Mouse (Mus musculus) G1E (cell line): Measurements from ENCODE around the gene Polq.

ENCODE experiments used
- CTCF ChIP-seq: IDR thresholded peaks from 2 replicates; pipeline ENCODE4 v1.5.1; 2012; ENCODE audit warnings: low read depth, low read length, inconsistent platforms, mixed read lengths
- GATA1 ChIP-seq: IDR thresholded peaks from 2 replicates; pipeline ENCODE4 v1.6.1; 2012; ENCODE audit warnings: borderline replicate concordance, low read length, inconsistent platforms, mixed read lengths
- GATA2 ChIP-seq: IDR thresholded peaks from 2 replicates; pipeline ENCODE4 v1.6.1; 2012; ENCODE audit warnings: low read depth, low read length, inconsistent platforms, borderline replicate concordance
- POLR2AphosphoS5 ChIP-seq: IDR thresholded peaks from 2 replicates; pipeline ENCODE4 v1.6.1; 2012; ENCODE audit warnings: low read depth, low read length, inconsistent platforms; ENCODE audit not compliant: insufficient replicate concordance
- TAL1 ChIP-seq: conservative IDR thresholded peaks from 2 replicates; pipeline ENCODE4 v1.6.1; 2012; ENCODE audit warnings: low read depth, low read length, inconsistent platforms, mixed read lengths

GRCm38 (mm10) chr16:36979127-36979526 lies 32.5 kb upstream of the Polq start:
- TF ChIP-seq GATA2, result no peak
- TF ChIP-seq CTCF, result no peak
- TF ChIP-seq POLR2AphosphoS5, result no peak
- no peak for TF ChIP-seq TAL1
- no peak for TF ChIP-seq GATA1
